Mouse (Mus musculus) brown adipose tissue, adult 24 weeks (tissue): ENCODE measurements around the gene Tmx4. TPM values are rescaled to one million over a fixed set of nuclear protein-coding genes. Genes with fewer than 3 reads are reported as not detected.

Source experiments
- H3K27ac ChIP-seq: fragments of 200-500 bp; replicated peaks from 2 replicates; pipeline ENCODE4 v1.5.1; 2012; ENCODE audit warnings: low read depth, mild to moderate bottlenecking, low read length
- H3K4me1 ChIP-seq: fragments of 200-500 bp; 2 replicates; pipeline ENCODE4 v1.6.1; 2012; ENCODE audit warnings: low read length, mixed read lengths; ENCODE audit not compliant: control insufficient read depth, insufficient read depth, insufficient read length
- H3K4me3 ChIP-seq: fragments of 200-500 bp; 2 replicates; pipeline ENCODE4 v1.5.1; 2012; ENCODE audit warnings: low read depth, mild to moderate bottlenecking, low read length, moderate library complexity; ENCODE audit not compliant: insufficient read depth
- polyA plus RNA-seq: library from polyadenylated mRNA; stranded (reverse); fragments of >200 nt; gene quantifications from 2 replicates; pipeline ENCODE4 v1.2.4, GENCODE M21; 2012; ENCODE audit not compliant: missing spikeins, insufficient read depth, insufficient read length

The Tmx4 gene
- polyA plus RNA-seq: 22.8 and 25.8 TPM in 2 replicates

GRCm38 (mm10) chr2:134643514-134644300 lies at the start of gene Tmx4:
TSS of gene Tmx4 (minus strand) at chr2:134644145.
- H3K27ac ChIP-seq: peak within 1 kb of the TSS; percentile 49
- no peaks in the 10 kb centered on the region for H3K4me1 ChIP-seq
- H3K4me3 ChIP-seq: peak within 1 kb of the TSS; percentile 78

- no peaks in the 10 kb centered on the region for H3K4me1 ChIP-seq
- no peak overlapping the region for H3K27ac ChIP-seq
Observed at GRCm38 (mm10) chr2:134692125-134692524, 48.2 kb upstream of the Tmx4 start.

GRCm38 (mm10) chr2:134691055-134691454 lies 47.1 kb upstream of the Tmx4 start:
- Histone ChIP-seq H3K4me3 (no peak overlapping the region), H3K27ac (no peak overlapping the region), H3K4me1 (no peaks in the 10 kb centered on the region)

More at GRCm38 (mm10) chr2:134692125-134692524, 48.2 kb upstream of the Tmx4 start:
- no peak overlapping the region for H3K4me3 ChIP-seq

- no peak overlapping the region for H3K27ac ChIP-seq
- no peaks in the 10 kb centered on the region for H3K4me1 ChIP-seq
- no peak overlapping the region for H3K4me3 ChIP-seq
Observed at GRCm38 (mm10) chr2:134682326-134682725, 38.4 kb upstream of the Tmx4 start.

GRCm38 (mm10) chr2:134681271-134681961 lies 37.5 kb upstream of the Tmx4 start:
- Histone ChIP-seq H3K4me1 (no peaks in the 10 kb centered on the region), H3K27ac (no peak overlapping the region), H3K4me3 (no peak overlapping the region)

- Histone ChIP-seq H3K27ac (no peak overlapping the region), H3K4me1 (no peaks in the 10 kb centered on the region), H3K4me3 (no peak overlapping the region)
Observed at GRCm38 (mm10) chr2:134679567-134679966, 35.6 kb upstream of the Tmx4 start.

- no peaks in the 10 kb centered on the region for H3K4me1 ChIP-seq
- H3K27ac ChIP-seq: no peak overlapping the region
- no peak overlapping the region for H3K4me3 ChIP-seq
Observed at GRCm38 (mm10) chr2:134675465-134675864, 31.5 kb upstream of the Tmx4 start.

GRCm38 (mm10) chr2:134673604-134674003 lies 29.7 kb upstream of the Tmx4 start:
- no peak overlapping the region for H3K4me3 ChIP-seq
- H3K4me1 ChIP-seq: no peaks in the 10 kb centered on the region
- H3K27ac ChIP-seq: no peak overlapping the region

GRCm38 (mm10) chr2:134656477-134656876 lies 12.5 kb upstream of the Tmx4 start:
- no peaks in the 10 kb centered on the region for H3K4me1 ChIP-seq
- H3K4me3 ChIP-seq: no peak overlapping the region
- H3K27ac ChIP-seq: no peak overlapping the region

GRCm38 (mm10) chr2:134654668-134655067 lies 10.7 kb upstream of the Tmx4 start:
- Histone ChIP-seq H3K4me3 (no peak overlapping the region), H3K4me1 (no peaks in the 10 kb centered on the region), H3K27ac (no peak overlapping the region)

- H3K27ac ChIP-seq: no peak overlapping the region
- H3K4me1 ChIP-seq: no peaks in the 10 kb centered on the region
- no peak overlapping the region for H3K4me3 ChIP-seq
Observed at GRCm38 (mm10) chr2:134652759-134653158, 8.8 kb upstream of the Tmx4 start.

- Histone ChIP-seq H3K4me3 (no peak overlapping the region), H3K27ac (no peak overlapping the region), H3K4me1 (no peaks in the 10 kb centered on the region)
Observed at GRCm38 (mm10) chr2:134648999-134649398, 5.1 kb upstream of the Tmx4 start.

- Histone ChIP-seq H3K27ac (no peak overlapping the region), H3K4me1 (no peaks in the 10 kb centered on the region), H3K4me3 (no peak overlapping the region)
Observed at GRCm38 (mm10) chr2:134645752-134646151, 1.8 kb upstream of the Tmx4 start.

- H3K27ac ChIP-seq: no peak overlapping the region
Observed at GRCm38 (mm10) chr2:134645166-134645565, 1.2 kb upstream of the Tmx4 start.

GRCm38 (mm10) chr2:134644301-134644912 lies 462 bp upstream of the Tmx4 start:
- Histone ChIP-seq H3K27ac (no peak overlapping the region), H3K4me3 (no peak overlapping the region), H3K4me1 (no peaks in the 10 kb centered on the region)

More at GRCm38 (mm10) chr2:134645166-134645565, 1.2 kb upstream of the Tmx4 start:
- H3K4me3 ChIP-seq: no peak overlapping the region
- no peaks in the 10 kb centered on the region for H3K4me1 ChIP-seq
